Mouse (Mus musculus) lung, postnatal 10 days (tissue): ENCODE results near the gene Nell2.

ENCODE experiments used
- DNase-seq: peaks from one replicate; pipeline ENCODE4 v3.0.0; 2021

Gene Nell2

DNA sequence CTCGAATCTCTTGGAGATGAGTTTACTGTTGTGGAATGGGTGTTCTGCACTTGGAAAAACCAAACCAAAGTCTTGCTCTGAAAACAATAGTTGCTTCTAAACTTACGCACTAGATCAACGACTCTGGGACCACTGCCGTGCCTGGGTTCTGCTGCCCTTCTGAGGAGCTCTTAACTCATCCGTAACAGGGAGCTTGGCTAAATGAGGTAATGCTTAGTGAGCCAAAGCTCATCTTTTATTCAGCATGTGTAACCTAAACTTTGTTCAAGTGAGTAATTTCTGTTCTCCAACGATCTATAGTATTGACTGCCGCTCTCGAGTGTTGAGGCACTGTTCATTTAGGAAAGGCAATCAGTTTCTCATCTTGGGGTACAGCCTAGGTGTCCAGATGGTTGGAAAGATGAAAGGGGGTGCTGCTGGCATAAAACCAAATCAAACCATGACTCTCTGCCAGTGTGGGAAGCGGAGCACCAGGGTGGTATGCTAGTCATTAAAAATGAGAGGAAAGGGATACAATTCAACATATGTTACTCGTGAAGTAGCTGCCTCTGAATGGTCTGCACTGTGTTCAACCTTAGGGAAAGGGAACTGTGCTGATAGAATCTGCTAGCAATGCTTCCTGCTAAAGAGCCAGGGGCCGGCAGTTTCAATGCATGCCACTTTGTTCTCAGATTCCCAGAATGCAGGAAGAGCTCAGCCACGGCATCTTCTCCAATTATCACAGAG is 311.6 kb downstream of the Nell2 start:
- DNase-seq, result no peak

DNA sequence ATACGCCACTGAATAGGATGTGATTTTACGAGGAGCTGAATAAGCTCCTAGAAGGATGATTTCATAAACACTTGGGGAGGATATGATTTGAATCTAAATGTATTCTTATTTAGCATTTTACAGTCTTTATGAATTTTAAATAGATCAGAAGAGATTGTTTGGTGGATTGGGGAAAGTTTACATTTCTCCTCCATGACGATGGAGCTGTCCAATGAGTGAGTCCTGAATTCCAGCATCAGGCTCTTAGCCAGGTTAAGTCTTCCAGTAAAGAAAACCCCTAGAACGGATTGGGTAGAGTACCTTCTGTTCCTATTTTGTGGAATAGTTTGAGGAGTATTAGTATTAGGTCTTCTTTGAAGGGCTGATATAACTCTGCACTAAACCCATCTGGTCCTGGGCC is 317.8 kb downstream of the Nell2 start:
- DNase-seq, result no peak

DNA sequence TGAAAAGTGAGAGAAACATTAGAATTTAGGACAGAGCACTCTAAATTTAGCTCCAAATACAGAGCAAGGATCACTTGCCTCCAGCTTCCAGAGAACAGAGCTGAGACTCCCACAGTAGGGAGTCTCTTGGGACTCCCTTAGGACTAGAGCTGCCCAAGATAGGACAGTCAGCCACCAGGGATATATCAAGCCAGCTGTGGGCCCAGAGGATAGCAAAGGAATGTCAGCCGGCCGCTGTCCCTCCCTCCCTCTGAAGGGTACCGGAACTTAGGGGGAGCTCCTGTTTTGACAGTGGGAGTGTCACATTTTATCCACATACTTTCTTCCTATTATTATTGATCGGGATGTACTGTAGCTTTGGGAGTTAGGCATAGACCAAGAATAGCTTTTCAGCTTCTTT is 319.2 kb downstream of the Nell2 start:
- DNase-seq, result no peak

DNA sequence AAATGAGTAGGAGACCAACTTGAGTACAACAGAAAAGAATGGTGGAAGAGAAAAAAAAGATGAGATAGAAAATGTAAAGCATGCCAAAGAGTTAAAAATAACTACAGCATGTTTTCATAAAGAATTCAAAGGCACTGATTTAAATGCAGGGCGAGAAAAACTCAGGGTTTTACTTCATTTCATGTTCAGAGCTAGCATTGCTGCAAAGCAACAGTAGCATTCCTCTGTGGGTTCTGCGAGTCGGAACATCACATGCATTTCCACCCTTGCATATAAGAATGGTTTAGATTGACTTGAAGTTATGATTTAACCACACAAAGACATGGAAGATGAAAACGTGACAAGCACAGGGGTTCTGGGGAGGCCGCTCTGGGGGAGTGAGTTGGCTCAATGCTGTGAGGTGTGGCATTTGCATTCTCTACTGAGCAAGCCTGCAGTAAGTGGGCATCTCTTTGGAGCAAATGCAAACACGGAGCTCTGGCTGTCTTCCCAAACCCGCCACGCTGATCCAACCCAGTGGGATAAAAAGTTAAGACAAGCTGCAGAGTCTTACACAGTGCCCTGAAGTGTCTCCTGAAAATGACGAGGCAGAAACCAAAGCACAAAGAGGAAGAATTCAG is 334.6 kb downstream of the Nell2 start:
- no peak for DNase-seq

DNA sequence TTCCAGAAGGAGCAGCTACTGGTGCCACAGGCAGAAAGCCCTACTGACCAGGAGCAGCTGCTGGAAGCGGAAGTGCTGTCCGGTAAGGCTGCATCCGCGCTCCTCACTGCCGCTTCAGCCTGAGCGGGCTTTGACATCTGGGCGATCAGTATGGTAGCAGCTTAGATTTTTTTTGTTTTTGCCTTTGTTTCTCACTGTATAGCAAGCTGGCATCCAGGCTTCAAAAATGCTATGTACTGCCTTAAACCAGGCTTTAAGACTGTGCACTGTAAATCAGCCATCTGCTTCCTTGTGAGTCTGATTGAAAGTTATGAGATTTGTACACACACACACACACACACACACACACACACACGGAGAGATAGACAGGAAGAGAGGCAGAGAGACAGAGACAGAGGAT is 335.4 kb downstream of the Nell2 start:
- no peak for DNase-seq

DNA sequence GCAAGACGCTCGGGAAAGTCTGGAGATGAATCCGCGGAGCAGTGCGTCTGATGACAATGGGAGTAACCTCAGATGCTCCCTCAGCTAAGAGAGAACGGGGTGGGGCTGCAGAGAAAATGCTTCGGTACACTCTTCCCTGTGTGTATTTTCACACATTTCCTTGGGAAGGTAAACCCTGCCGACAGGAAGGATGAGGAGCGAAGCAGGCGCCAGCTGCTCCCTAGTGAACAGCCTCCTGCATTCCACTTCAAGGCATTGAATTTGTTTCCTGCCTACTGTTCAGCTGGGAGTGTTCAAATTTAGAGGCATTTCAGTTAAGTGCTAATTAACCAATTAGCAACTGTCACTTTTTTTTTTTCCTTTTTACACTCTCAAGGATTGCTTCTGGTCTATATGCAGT is 342.1 kb downstream of the Nell2 start:
- no peak for DNase-seq

DNA sequence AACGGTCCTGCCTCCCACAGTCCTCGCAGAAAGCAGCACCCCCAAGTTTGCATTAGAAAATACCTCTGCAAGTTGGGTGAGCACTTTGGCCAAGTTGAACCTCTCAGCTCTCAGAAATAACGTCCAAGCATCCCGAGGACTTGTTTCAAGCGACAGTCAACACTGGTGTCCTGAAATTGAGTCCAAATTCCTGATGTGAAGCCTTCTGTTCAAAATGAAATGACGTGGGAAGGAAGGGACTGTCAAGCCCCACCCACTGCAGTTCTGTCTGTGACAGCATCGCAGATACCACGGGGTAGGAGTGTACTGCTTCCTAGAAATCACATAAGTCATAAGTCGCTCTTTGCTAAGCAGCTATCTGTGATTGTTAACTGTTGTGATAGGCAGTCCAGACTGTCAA is 342.9 kb downstream of the Nell2 start:
- no peak for DNase-seq

DNA sequence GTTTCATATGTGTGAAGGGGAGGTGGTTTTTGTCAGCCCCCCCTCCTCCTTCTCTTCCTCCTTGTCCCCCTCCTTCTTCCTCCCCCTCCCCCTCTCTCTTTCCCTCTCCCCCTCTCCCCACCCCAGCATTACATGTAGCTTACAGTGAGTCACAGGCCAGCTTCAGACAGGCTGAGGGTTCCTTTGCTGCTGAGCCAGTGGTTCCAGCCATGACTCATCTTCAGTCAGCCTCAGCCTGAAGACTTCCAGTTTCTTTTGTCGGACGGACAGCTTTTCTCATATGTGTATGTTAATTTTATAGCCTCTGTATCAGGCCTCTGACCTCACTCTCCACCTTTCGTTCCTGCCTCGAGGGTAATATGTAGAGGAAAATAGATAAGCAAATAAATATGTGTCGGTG is 344.9 kb downstream of the Nell2 start:
- no peak for DNase-seq

DNA sequence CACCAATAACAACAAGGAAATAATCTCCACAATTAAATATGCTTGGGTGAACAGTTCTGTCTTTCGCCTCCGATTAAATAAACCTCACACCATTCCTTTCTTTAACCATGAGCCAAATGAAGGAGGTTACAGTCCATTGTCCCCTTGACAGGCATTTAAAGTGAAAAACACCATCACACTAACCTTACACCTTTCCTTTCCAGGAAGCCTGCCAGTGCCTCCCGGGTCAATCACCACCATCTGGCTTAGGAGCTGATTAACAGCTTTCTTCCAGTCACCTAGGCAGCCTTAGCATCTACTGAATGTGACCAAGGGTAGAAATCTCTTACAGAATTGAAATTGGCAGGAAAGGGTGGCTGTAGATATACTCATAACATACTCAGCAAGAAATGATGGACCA is 371.5 kb downstream of the Nell2 start:
- no peak for DNase-seq

DNA sequence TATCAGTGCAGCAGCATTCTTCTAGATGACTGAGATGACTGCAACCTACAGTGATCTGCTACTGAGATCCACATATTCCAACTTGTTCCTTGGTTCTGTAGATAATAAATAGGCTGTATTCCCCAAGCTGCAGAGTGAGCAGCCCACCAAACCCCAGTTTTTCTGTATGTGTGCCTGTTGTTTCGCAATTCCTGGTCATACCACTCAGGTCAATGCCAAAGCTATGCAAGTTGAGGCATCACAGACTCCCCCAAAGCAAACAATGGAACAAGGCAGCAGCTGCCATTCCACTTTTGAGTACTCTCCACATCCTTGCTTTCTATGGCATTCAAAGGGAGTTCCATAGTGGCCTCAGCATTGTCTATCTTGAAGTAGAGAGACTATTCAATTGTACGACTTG is 383.2 kb downstream of the Nell2 start:
- DNase-seq, result no peak

DNA sequence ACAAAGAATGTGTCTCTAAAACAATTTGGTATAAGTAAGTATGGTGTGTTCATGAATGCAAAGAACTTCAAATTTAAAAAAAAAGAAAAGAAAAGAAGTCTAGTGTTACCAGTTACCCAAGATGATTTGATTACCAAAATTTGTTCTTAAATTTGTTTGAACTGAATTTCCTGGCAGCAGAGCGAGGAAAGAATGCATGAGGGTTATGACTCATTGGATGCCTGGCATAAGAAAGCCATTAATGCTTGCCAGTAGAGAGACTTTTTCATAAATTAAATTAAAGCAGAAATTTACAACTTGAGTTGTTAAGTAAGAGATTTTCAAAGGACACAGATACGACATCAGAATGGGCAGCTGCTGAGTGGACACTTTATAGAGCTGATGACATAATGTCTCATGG is 384.2 kb downstream of the Nell2 start:
- no peak for DNase-seq

DNA sequence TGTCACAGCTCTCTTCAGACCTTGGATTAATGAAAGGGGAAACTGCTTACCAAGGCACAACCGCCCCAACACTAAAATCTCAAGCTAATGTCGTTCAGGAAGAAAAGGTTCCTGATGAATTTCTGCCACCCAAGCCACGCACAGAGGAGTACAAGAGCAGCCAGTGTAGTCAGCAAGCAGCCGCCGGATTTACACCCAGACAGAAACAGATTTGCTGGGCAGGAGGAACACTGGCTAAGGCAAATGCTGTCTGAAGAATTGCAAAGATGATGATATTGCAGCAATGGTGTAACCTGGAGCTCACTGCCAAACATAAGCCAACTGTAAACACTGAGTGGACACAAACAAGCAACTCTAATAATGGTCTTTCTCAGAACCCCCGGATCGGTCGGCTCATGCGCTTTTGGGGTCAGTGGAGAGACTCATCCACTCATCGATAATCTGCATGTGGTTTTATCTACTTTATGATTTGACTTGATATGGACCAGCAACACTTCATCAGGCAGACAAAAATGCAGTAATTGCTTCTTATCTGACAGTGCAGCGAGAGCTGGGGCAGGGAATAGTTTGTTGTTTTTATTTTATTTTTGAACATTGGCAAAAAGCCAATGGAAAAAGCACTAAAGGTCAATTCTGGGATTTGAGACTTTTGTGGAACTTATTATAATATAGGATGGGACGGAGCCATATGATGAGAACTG is 389.5 kb downstream of the Nell2 start:
- peak; percentile 3 for DNase-seq

DNA sequence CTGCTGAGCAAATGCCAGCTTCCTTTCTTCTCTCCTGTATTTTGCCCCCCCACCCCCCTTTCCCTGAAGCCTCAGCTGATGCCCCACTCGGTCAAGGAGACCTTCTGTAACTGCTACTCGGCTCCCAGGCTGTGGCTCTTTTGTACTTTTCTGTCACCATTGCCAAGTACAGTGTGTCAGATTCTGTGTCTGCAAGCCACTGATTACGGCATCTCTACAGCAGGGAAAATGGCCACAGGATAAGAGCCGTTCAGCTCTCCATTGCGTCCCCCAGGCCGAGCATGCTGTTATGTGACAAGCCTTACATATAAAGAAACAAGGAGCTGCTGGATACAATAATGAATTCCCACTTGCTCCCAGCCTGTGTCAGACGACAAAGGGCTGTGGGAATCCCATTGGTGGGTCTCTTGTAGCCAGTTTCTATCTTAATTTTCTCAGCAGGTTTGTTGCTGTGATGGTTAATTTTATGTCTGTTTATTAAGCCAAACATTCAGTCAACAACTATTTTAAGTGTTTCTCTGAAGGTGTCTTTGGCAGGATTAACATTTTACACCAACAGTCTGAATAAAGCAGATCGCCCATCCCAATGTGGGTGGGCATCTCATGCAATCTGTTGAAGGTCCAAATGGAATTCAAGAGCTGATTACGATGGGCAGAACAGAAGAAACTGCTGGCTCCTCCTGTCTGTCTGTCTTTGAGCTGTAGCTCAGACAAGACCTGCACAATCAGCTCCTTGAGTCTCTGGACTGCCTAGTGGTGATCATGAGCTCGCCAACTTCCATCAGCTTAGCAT is 391.1 kb downstream of the Nell2 start:
- DNase-seq, result no peak

DNA sequence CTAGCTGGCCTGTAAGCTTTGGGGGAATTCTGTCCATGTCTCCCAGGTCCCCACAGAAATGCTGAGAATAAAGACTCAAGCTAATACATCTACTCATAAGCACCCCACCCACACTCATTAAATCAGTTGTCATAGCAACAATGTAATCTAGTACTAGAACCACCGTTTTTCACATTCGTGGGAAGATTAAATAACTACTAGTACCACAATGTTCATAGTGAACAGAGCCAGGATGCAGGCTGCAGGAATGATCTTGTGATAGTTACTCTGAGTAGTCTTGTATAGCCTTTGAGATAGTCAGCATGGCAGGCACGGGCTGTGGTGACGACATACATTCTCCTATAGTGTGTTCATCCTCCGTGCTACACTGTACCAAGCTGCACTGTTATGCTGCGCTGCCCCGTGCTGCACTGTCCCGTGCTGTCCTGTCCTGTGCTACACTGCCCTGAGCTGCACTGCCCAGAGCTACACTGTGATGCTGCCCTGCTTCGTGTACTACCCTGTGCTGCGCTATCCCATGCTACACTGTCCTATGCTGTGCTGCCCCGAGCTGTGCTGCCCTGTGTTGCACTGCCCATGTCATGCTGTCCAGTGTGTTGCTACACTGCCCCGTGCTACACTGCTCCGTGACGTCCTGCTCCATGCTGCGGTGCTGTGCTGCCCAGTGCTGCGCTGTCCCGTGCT is 392.3 kb downstream of the Nell2 start:
- no peak for DNase-seq

DNA sequence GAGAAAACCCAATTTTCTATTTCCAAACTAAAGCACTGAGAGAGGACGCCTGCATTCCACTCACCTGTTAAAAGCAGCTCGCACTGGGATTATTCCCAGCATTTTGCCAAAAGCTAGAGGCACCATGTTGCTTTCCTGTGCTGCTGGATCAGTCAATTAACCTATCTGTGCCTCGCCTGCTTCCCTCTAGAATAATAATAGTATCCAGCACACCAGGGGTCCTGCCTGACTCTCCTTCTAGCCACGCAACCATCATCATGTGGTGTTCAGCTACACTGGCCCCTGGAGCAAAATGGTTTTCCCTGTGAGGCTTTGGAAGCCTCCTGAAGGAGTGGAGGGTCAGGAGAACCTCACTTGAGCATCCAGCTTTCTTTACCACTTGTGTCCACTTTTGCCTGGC is 397.0 kb downstream of the Nell2 start:
- DNase-seq, result no peak

DNA sequence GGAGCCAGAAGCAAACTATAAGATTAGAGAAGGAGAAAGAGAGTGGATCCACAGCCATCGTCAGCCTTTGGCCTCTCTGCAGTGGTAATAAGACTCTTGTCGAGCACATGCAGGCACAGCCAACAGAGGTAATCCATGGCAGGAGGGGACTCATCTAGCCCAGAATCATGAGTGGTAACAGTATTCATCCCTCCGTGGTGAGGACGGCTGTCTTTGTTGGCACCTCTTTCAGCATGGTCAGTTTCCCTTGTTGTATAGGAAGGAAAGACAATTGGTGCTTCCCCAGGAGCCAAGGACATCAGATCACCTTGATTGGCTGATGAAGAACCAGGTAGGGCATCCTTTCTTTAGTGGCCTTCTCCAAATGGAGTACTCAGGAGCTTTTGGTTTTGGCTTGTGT is 419.7 kb downstream of the Nell2 start:
- DNase-seq, result no peak

DNA sequence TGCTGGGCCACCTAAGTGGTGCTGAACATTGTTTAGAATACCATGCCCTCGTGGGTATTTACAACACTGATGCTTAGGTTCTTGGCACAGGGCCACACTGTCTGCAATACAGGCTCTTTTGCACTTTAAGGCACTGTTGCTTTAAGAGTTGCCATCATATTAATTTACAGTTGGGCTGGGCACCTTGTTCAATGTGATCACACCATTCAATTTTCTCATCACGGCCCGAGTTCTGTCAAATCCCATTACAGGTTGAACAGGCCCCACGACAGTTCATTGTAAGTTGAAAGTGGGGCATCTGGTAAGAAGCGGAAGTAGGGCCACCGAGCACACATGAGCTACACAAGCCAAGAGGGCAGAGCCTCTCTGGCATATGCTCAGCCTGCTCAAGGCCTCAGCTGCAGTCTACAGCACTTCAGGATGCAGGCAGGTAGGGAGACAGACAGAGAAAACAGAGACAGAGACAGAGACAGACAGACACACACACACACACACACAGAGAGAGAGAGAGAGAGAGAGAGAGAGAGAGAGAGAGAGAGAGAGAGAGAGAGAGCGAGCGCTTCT is 421.0 kb downstream of the Nell2 start:
- no peak for DNase-seq

DNA sequence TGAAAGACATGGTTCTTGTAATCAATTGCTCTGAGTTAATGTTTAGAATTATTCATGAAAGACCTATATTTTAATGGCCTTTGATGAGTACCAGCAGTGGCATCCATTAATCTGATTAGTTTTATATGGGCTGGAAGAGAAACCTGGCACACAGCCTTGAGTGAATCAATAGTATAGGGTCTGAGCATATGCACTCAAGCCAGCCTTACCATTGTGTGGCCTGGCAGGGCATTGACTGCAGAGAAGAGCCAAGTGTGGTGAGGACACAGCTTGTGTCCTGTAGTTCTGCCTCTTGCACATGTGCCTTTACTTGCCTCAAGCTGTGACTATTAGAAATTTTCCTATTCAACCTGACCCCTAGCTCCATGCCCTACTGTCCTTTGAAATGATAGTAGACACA is 426.8 kb downstream of the Nell2 start:
- DNase-seq, result no peak

DNA sequence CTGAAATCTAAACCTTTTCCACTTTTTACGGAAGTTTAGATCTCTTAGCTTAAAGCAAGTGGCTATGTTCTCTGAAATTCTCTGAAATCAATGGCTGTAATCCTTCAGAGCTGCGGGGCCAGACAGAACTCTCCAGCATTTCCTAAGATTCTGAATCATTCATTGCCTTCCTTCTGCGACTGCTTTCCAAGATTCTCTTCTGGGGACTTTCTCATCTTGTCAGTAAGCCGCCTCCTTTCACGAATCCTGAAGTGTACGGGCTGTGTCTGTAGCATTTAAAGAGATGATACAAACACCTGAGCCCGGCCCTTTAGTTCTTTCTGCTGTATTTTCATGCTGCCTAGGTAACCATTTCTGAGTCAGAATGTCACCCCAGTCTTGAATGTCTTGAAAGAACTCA is 428.2 kb downstream of the Nell2 start:
- no peak for DNase-seq

DNA sequence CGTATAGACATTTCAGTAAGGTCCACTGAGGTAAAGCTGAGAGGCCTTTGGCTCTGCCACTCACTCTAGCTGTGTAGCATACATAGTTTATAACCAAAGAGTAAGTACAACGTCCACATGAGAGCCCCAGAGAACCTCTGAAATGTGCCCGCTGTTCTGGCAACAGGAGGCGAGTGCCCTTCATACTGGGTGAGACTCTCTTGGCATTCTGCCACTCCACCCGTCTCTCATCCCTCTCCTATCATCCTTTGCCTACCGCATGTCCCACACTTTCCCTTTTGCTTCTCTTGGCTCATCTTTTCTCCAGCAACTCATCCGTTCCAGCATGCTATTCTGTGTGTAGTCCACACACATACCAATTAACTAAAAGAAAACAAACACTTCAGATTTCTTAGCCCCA is 442.4 kb downstream of the Nell2 start:
- DNase-seq, result no peak

DNA sequence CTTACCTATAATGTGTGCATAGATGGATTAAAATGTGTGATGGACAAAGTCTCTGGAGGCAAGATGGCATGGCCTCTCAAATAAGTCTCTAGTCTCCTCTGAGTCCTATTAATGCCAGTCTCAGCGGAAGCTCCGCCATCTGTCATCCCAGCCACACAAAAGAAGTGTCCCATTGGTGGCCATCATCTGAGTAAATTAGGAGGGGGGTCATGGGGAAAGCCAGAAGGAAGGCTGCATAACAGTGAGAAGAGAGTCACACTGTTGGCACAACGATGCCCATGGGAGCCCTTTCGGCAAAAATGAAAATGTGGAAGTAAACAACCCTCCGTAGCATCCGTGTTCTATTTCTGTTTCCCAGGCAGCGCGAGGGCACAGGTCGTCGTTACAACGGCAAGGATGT is 446.7 kb downstream of the Nell2 start:
- no peak for DNase-seq

DNA sequence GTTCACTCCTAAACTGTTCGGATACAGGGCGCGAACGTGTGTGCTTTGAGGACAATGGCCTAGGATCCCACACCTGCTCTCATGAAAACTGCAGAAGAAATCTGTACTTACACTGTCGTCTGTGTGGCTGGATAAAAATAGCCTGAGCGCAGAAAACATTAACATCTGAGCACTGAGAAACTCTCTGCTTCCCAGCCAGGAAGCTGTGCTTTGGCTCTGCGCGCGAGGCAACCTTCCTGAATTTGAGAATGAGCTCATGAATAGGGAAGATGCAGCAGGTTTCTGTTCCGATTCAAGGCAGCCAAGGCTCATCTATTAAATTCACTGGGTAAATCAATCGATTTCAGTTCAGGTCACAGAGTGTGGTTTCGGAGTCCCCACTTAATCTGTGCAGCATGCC is 453.0 kb downstream of the Nell2 start:
- DNase-seq, result no peak

DNA sequence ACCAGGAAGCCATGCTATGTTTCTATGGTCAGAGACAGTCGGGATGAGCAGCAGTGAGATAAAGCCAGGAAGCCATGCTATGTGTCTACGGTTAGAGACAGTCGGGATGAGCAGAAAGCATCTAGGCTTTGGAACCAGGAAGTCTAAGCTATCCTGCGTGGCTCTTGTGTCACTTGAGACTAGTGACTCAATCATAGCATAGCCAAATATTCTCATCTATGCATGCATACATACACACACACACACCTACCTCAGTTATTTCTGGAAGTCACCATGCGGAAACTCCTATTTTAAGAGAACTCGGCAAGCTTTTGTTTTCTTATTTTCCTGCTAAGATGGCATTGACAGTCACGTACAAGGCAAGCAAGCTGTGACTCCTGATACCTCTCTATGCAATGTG is 457.5 kb downstream of the Nell2 start:
- DNase-seq, result no peak
